Mouse (Mus musculus) embryo, embryonic 9.5 days (tissue): ENCODE measurements around the gene Sh3rf3.
A peak's percentile ranks its signal among the peaks of the same experiment; 100 is the strongest.

Source experiments
- DNase-seq: peaks from one replicate; pipeline ENCODE4 v3.0.0-alpha.2; 2017; ENCODE audit errors: extremely low spot score

Sh3rf3 gene

GRCm38 (mm10) chr10:58813081-58813800, at the start of gene Sh3rf3:
Sh3rf3 (plus strand) TSS chr10:58813359.
- DNase-seq = peak; percentile 52

GRCm38 (mm10) chr10:58788486-58789274, 24.5 kb upstream of the Sh3rf3 start:
- no peak for DNase-seq

GRCm38 (mm10) chr10:58797555-58797954, 15.6 kb upstream of the Sh3rf3 start:
- DNase-seq = no peak

- DNase-seq = no peak
Observed at GRCm38 (mm10) chr10:58798156-58798555, 15.0 kb upstream of the Sh3rf3 start.

- DNase-seq = no peak
Observed at GRCm38 (mm10) chr10:58800996-58801433, 12.1 kb upstream of the Sh3rf3 start.

- DNase-seq = no peak
Observed at GRCm38 (mm10) chr10:58802391-58802790, 10.8 kb upstream of the Sh3rf3 start.

- no peak for DNase-seq
Observed at GRCm38 (mm10) chr10:58807956-58808355, 5.2 kb upstream of the Sh3rf3 start.

- DNase-seq = no peak
Observed at GRCm38 (mm10) chr10:58810181-58810580, 3.0 kb upstream of the Sh3rf3 start.

- DNase-seq = peak; percentile 86
Observed at GRCm38 (mm10) chr10:58812210-58813080, 714 bp upstream of the Sh3rf3 start.

GRCm38 (mm10) chr10:58813801-58814191, 637 bp downstream of the Sh3rf3 start:
- DNase-seq = peak; percentile 20

- DNase-seq = no peak
Observed at GRCm38 (mm10) chr10:58814486-58814885, 1.3 kb downstream of the Sh3rf3 start.

- no peak for DNase-seq
Observed at GRCm38 (mm10) chr10:58824016-58824568, 10.9 kb downstream of the Sh3rf3 start.

- DNase-seq = no peak
Observed at GRCm38 (mm10) chr10:58829251-58830111, 16.3 kb downstream of the Sh3rf3 start.

GRCm38 (mm10) chr10:58833146-58833545, 20.0 kb downstream of the Sh3rf3 start:
- DNase-seq = no peak

- DNase-seq = no peak
Observed at GRCm38 (mm10) chr10:58833741-58834178, 20.6 kb downstream of the Sh3rf3 start.

GRCm38 (mm10) chr10:58836391-58836790, 23.2 kb downstream of the Sh3rf3 start:
- DNase-seq = no peak

- DNase-seq = no peak
Observed at GRCm38 (mm10) chr10:58837504-58837903, 24.3 kb downstream of the Sh3rf3 start.

- no peak for DNase-seq
Observed at GRCm38 (mm10) chr10:58841945-58842344, 28.8 kb downstream of the Sh3rf3 start.

- no peak for DNase-seq
Observed at GRCm38 (mm10) chr10:58843100-58843499, 29.9 kb downstream of the Sh3rf3 start.

GRCm38 (mm10) chr10:58848127-58848526, 35.0 kb downstream of the Sh3rf3 start:
- DNase-seq = no peak

GRCm38 (mm10) chr10:58848536-58848935, 35.4 kb downstream of the Sh3rf3 start:
- DNase-seq = no peak
